Mouse (Mus musculus) regulatory T cell (primary cell): Measurements from ENCODE around the gene Slc11a1.
"Not testable (repeated sequence)": the region's sequence is repeated elsewhere in the genome, so short reads cannot be mapped to it uniquely, and the experiment has no call there.

ENCODE experiments used
- in situ Hi-C: fragments of 300-600 bp; cut with MboI, MseI; formaldehyde crosslinking; loops from one replicate; pipeline ENCODE4 v1.15.1; 2025; ENCODE audit warnings: high pct_unique_total_duplicates

Slc11a1 gene

DNA sequence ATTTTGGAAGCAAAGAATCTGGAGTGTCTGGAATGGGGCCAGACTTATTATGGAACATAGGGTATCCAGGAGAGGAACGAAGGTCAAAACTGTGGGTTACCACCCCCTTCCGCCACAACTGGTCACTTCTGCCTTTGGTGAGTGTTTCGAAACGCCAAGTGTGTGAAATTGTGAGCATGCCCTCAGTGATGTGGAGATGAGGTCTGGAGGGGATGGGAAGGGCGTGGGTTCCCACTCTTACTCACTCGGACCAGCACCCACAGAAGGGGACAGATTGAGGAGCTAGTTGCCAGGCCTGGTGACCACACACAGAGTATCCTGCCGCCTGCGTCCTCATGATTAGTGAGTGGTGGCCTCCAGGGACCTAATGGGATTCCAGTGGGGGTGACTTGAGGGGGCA is at the start of gene Slc11a1:
Gene Slc11a1, plus strand, starts transcription at position 216 of the 400 bp plus-strand sequence.
- in situ Hi-C loops: loop anchor here (25.0 kb wide), 2 partner anchors 438 to 762 kb away; partner anchors contain the start of genes Cnppd1, Nhej1, Retreg2 and Slc23a3

DNA sequence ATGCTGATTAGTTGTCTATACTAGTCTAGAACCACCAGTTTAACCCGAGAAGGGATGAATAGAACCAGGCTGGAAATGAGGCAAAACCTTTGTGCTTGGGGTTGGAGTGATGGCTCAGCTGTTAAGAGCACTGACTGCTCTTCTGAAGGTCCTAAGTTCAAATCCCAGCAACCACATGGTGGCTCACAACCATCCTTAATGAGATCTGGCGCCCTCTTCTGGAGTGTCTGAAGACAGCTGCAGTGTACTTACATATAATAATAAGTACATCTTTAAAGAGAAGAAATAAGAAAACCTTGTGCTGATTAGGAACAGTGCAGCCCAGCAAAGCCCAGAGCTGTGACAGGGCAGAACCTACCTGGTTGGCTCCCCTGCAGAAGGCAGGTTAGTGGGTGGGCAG is 48.1 kb upstream of the Slc11a1 start:
- in situ Hi-C loops: not testable (repeated sequence)

DNA sequence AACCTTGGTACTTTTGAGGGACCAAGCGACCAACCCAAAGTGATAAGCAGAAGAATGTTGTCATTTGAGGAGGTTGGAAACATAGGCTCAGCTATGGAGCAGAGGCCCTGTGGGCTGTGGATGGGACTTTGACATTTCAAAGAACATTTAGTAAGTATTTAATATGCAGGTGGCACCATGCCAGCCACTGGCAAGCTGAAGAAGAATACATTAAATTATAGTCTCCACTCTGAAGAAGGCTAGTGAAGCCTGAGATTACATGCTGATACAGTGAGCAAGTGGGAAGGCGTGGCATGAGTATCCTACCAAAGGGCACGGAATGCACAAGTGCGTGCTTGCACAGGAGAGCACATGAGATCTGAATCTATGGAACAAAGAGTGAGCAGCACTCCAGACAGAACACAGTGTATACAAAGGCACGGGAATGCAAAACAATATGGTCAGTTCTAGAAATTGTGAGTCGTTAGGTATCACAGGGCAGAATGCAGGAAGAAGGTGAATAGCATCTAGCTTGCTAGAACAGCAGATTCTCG is 45.0 kb upstream of the Slc11a1 start:
- in situ Hi-C loops: loop anchor here (10.0 kb wide), 1 partner anchor 1745 kb away; the partner anchor contains the start of gene Smarcal1

DNA sequence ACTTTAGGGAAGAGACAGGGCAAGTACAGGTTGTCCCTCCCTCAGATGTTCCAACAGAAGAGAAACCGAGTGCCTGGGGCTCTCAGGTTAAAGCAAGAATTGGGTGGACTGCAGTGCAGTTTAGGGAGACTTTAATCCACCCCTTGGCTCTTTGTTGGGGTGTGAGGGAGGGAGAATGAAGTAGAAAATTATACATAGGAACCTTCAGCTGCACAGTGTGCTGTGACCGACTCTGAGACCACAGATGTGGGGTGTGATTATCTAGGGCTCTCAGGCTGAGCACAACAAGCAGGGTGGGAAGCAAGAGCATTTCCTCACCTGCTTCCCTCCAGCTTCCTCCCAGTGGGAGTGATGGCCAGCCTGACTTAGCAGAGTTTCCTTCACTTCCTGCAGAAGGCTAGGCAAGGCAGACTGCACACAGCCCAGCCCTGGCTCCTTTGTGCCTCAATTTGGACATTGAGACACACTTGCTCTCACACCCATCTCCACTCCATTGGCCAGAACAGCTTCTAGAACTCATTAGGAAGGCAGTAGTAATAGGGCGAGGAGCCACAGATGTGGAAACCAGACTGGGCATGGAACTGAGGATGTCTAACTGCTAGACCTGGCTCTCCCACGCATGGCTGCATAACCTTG is 43.8 kb upstream of the Slc11a1 start:
- in situ Hi-C loops: loop anchor here (10.0 kb wide), 1 partner anchor 1746 kb away; the partner anchor contains the start of gene Smarcal1

DNA sequence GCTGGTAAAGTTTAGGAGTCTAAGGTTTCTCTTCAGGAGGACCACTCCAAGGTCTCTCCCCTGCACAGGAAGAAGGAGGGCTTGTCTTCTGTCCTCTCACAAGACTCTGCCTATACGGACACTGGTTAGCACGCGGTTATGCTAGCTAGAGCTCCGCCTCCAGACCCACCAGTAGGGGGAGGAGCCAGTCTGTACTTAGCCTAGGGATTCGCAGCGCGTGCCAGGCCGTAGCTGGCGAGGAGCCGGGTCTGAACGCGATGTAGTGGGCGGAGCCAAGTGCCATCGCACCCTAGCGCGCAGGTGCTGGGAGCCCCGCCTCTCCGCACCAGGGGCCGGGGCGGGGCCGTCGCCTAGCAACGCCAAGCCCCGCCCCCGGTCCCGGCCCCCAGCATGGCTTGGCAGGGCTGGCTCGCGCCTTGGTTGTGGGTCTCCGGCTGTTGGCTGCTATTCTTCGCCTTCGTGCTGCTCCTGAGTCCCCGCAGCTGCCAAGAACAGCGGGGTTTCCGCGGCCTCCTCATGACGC is 42.7 kb upstream of the Slc11a1 start:
- in situ Hi-C loops: loop anchor here (10.0 kb wide), 1 partner anchor 1748 kb away; the partner anchor contains the start of gene Smarcal1

DNA sequence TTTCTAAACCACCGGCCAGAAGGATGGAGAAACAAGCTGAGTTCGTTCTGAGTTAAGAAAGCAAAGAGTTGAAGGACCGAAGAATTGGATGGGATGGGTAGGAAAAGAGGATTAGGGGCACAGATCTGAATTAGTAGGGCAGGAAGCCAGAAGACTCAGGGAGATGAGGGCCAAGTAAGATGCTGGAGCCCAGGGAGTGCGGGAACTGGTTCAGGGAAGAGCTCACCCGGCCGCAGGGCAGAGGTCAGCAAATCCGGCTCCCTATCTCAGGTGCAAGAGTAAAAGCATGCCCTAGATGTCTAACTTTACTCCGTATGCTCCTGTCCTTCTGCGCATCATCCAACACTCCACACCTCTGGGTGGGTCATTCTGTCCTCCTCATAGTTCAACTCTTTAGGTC is 42.1 kb upstream of the Slc11a1 start:
- in situ Hi-C loops: loop anchor here (10.0 kb wide), 1 partner anchor 1748 kb away; the partner anchor contains the start of gene Smarcal1

DNA sequence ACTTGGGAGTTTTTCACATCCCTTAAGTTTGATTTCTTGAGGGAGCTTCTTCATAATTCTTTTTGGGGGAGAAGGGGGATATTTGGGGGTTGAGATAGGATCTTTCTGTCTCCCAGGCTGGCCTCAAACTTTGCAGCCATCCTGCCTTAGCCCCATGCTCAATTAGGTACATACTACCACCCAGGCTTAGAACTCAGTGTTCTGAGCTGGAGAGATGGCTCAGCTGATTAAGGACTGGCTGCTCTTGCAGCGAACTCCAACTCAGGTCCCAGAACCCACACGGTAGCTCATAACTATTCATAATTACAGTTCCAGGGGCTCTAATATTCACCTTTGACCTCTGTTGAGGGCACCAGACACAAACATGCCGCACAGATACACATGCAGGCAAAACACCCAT is 40.4 kb upstream of the Slc11a1 start:
- in situ Hi-C loops: loop anchor here (10.0 kb wide), 1 partner anchor 1750 kb away; the partner anchor contains the start of gene Smarcal1

DNA sequence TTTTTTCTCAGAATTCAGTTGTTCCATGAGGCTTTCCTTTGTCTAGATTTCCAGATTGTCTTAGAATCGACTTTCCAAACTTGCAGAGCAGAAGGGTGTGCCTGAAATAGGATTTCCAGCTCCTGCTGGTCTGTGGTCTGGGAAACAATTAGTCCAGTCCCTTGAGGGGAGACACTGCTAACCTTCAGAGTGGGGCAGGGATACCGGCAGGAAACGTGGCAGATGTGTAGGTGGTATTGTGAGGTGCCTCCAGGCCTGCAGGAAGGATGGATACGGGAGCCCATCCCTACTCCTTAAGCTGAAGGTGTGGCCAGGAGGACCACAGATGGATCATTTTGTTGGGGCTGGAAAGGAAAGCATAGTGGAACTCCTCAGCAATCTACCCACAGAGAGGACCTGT is 40.0 kb upstream of the Slc11a1 start:
- in situ Hi-C loops: loop anchor here (10.0 kb wide), 1 partner anchor 1750 kb away; the partner anchor contains the start of gene Smarcal1

DNA sequence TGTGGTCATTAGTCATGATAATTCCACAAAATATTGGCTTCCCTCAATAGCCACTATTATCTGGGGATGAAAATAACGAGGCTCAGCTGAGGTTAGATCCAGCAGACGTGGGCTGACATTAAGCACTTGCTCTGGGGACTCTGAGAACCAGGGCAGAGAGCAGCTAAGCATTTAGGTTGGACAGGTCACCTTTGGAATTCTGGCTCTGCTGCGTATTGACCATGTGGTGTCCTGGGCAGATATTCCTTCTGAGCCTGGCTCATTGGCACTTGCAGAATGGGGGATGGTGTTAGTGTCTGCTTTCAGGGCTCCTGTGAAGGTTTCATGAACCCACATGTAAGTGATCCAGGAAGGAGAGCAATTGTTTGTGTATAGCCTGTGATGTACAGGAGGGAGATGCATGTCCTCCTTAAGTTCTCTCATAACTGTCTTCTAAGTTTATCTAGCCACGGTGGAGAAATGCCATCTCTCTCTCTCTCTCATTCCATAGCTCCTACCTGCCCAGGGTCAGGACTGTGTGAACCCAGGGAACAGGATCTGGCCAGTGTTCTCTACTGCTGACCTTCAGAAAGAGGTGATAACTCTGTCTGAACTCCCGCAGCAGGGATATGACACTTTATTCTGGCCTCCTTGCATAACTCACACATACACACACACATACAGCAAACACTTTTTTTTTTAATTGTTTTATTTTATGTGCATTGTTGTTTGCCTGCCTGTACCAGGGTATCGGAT is 39.4 kb upstream of the Slc11a1 start:
- in situ Hi-C loops: loop anchor here (10.0 kb wide), 1 partner anchor 1751 kb away; the partner anchor contains the start of gene Smarcal1

DNA sequence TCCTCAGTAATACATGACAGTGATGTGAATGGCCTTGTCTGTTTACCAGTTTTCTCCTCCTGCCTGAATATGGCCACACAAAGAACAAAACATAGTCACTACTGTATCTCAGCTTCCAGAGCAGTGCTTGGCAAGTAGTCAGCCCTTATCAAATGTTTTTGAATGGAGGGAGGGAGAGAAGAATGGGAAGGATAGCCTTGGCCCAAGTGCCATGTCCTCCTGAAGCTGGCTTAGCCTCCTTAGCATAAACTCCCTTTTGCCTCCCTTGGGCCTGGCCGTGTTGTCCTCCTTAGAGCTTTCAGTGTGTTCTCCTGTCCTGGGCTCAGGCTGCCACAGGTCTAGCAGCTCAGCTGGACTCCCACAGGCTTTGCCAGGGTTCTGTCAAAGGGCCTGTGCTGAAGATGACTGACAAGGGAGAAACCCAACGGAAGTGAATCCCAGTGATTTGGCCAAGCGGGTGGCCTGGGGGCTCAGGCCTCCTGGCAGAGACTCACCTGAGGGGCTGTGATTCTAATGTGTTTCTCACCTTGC is 37.7 kb upstream of the Slc11a1 start:
- in situ Hi-C loops: loop anchor here (10.0 kb wide), 1 partner anchor 1753 kb away; the partner anchor contains the start of gene Smarcal1

DNA sequence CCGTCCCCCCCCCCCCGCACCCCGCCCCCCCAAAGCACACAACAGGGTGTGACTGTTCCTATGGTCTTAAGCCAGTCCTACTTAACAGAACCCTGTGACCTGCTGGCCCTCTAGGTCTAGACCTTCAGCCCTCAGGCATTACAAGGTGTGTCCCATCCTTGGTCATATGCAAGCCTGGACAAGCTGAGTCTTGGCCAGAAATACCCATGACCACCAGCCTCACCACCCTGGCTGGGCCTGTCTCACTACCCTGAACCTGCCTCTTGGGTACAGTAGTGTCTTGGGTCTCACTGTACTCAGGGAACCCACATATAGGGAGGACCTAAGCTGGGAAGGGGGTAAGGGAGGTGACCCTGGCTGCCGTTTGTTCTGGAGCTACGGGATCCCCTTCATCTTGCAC is 37.0 kb upstream of the Slc11a1 start:
- in situ Hi-C loops: loop anchor here (10.0 kb wide), 1 partner anchor 1753 kb away; the partner anchor contains the start of gene Smarcal1

DNA sequence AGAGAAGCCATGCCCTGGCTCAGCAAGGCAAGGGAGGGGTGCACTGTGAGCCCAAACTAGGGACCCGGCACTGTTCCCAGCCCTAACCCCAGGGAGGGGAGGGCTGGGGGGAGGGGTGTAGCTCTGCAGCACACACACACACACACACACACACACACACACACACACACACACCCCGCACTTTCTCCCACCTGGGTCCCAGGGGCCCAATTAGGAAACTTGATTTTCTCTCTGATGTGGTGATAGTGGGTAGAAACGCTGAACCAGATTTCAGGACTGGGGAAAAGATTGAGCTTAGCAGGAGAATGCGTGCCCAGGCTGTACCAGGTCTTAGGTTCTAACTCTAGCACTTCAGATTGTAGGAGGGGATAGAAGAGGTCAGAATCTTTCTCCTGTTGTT is 36.4 kb upstream of the Slc11a1 start:
- in situ Hi-C loops: loop anchor here (10.0 kb wide), 1 partner anchor 1754 kb away; the partner anchor contains the start of gene Smarcal1

DNA sequence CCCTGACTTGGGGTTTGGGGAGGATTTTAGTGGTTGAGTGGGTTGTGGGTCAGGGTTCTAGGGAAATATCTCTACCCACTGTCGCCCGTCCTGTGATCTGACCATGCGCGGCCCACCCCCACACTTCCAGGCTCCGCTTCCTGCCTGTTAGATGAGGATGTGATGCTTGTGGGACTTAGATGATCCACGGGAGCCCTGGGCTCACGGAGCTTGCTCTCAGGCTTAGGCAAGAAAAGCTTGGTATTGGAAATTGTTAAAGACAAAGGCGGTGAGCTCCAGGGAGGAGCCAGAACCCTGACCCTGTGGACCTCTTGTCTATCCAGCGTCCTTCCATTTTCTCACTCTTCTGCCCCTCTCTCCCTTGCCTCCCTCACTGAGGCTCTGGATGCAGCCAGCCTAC is 35.1 kb upstream of the Slc11a1 start:
- in situ Hi-C loops: loop anchor here (10.0 kb wide), 1 partner anchor 1755 kb away; the partner anchor contains the start of gene Smarcal1

DNA sequence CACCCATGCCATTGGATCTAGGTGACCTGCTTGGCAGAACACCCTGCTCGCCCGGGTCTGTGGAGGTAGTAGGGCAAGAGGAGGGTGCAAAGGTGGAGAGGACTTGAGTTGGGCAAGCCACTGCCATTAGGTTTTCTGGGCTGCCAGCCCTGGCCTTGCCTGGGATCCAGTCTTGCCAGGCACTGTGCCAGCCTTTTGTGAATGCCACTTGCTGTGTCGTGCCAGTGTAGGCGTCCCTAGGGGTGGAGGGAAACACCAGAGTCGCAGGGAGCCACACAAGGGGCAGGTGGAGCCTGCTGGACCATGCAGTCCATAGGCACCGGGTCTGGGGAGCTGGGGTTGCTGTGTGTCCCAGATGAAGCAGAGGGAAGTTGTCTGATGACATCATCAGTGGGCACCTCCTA is 34.6 kb upstream of the Slc11a1 start:
- in situ Hi-C loops: no loop called here

DNA sequence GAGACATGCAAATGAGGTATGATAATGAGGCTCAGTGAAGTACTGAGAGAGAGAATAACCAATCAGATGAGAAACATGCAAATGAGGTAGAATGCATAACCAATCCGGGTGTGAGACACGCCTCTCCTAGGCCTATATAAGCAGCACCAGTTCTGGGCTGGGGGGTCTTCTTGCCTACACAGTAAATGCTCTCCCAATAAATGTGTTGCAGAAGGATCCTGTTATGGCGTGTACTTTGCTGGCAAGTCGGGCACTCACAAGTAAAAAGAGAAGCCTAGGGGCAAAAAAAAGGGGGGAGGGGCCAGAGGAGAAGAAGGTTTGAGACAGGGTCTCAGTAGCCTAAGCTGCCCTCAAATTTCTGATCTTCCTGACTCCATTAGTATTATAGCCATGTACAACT is 34.0 kb upstream of the Slc11a1 start:
- in situ Hi-C loops: not testable (repeated sequence)

DNA sequence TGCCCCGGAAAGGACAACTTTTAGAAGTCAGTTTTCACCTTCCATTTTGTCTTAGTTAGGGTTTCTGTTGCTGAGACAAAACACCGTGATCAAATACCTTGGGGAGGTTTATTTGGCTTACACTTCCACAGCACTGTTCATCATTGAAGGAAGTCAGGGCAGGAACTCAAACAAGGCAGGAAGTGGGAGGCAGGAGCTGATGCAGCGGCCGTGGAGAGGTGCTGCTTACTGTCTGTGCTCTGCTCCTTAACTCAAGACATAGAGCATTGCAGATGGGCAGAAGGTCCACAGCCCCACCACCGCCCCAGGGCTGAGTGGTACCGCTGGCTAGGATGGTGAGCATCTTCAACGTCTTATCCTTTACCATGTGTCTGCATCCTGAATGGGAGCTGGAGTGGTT is 33.1 kb upstream of the Slc11a1 start:
- in situ Hi-C loops: no loop called here

DNA sequence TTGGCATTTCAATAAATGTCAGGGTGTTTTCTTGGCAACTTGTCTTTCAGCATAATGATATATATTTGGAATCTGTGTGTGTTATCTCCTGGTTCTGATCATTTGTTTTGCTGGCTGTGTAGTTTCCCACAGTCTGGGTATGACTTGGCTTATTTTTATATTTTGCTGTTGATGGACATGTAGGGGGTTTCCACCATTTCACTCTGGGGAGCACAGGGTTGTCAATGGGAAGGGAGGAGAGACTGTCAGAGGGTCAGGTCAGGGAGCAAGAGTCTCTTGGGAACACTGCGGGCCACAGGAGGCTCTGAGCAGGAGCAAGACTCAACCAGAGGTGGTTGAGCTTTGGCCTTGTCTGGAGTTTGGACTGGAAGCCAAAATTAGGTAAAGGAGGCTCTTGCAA is 32.7 kb upstream of the Slc11a1 start:
- in situ Hi-C loops: no loop called here

DNA sequence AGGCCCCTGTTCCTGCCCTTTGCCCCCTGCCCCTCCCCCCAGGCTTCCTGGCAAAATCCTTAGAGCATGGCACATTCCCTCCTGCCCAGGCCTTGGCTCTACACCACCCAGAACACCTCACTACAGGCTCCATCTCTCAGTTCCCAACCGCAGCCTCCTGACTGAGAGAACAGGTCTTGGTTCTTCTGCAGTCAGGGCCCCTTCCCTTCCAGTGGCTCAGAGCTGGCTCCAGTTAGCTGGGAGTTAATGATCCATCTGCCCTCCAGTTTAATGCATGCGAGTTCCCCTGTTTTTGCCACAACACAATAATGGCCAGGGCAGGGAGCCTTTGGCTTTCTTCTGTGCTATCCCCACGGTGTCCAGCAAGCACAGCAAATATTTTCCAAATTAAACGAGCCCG is 31.8 kb upstream of the Slc11a1 start:
- in situ Hi-C loops: no loop called here

DNA sequence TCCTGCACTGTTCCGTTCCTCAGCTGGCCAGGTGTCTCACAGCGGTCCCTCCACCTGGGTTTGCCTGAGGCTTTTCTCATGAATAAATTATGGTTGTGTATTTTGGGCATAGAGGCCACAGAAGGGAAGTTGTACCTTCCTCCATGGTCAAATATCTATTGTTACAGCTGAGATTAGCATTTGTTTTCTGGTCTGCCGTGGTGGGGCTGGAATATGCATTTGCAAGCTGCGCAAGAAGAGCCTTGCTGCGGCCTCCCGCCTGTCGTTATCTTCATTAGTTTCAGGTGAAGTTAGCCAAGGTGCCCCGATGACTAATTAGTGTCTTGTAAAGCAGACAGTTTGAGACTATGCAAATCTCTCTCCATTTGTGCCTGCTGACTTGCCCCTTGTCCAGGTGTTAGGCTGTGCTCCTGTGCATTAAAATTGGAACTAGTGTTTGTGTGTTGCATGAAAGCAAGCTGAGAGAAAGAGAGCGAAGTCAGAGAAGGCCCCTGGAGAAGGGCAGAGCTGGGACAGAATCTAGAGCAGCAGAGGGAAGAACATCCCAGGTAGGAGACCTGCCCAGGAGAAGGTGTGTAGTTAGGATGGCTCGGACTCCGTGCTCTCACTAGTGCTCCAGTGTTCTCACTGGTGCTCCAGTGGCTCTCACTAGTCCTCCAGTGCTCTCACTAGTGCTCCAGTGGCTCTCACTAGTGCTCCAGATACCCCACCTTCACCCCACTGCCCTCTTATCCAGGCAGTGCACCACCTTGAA is 30.7 kb upstream of the Slc11a1 start:
- in situ Hi-C loops: no loop called here

DNA sequence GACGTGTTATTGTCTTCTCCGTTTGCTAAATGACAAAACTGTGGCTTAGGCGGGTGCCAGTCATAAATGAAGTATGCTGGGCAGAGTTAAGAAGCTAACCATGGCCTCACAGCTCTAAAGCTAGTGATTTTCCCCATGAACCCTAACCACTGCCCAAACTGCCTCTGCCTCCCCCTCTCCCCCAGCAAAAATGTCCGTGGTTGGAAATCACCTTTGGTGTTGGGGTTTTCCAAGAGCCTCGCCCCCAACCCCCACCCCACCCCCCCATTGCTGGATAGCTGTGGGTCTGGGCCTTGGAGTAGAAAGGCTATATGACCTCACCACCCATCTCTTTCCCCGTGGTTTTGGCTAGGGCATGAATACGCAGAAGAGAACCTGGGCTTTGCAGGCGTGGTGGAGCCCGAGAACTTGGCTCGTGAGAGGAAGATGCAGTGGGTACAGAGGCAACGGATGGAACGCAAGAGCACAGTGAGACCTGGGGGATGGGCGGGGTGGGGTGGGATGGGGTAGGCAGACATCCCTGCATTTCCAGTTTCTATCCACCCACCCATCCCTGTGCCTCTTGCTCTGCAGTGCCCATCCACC is 23.7 kb upstream of the Slc11a1 start:
- in situ Hi-C loops: no loop called here
